Mouse (Mus musculus): ENCODE measurements around the gene Olfr796. TPM values are rescaled to one million over a fixed set of nuclear protein-coding genes. Genes with fewer than 3 reads are reported as not detected.

Olfr796 gene
- polyA plus RNA-seq (2012; rRNA removed) = not detected in 2 replicates

GRCm38 (mm10) chr10:129612470-129612869 is at the start of gene Olfr796:
Gene Olfr796, minus strand, starts transcription at chr10:129612570.

DNA sequence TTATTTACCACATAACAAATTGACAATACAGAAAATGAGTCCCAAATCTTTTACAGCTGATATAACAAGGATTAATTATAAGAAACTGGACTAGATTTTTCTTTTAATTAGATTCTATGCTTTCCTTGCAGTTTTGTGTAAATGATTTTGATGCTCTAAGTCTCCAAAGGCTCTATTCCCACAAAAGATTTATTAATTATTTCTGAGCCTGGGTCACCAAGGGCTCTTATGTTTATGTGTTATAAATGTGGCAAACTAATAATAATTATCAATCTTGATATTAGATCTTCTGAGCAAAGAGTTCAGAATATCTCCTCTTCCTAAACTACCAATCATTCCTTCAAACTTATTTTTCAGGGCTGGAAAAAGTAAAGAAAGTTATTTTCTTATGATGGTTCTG is 45.0 kb upstream of the Olfr796 start, which contains the start of gene Olfr800:
Olfr800 (plus strand) TSS at position 301 of the 400 bp plus-strand sequence.

GRCm38 (mm10) chr10:129637184-129637583 is 24.8 kb upstream of the Olfr796 start, which contains the start of gene Olfr799:
Gene Olfr799, plus strand, starts transcription at chr10:129637484.

GRCm38 (mm10) chr10:129627834-129628233 is 15.5 kb upstream of the Olfr796 start, which contains the start of gene Olfr798:
Gene Olfr798, minus strand, starts transcription at chr10:129627934.

GRCm38 (mm10) chr10:129567355-129567754 is 45.0 kb downstream of the Olfr796 start, which contains the start of gene Olfr794:
Gene Olfr794, plus strand, starts transcription at chr10:129567655.

Other genes starting within 250 kb of the Olfr796 start
- gene Olfr784, start 228.5 kb downstream of the Olfr796 start, polyA plus RNA-seq (2012; rRNA removed) = 0.05 TPM in 1 of 2 replicates, not detected in the other
- not detected in 2 replicates for gene Olfr785, start 207.1 kb downstream of the Olfr796 start, polyA plus RNA-seq (2012; rRNA removed)
- not detected in 2 replicates for gene Olfr786, start 185.3 kb downstream of the Olfr796 start, polyA plus RNA-seq (2012; rRNA removed)
- gene Olfr787, start 150.7 kb downstream of the Olfr796 start, polyA plus RNA-seq (2012; rRNA removed) = not detected in 2 replicates
- gene Olfr788, start 141.6 kb downstream of the Olfr796 start, polyA plus RNA-seq (2012; rRNA removed) = not detected in 2 replicates
- not detected in 2 replicates for gene Olfr789, start 127.8 kb downstream of the Olfr796 start, polyA plus RNA-seq (2012; rRNA removed)
- gene Olfr790, start 114.1 kb downstream of the Olfr796 start, polyA plus RNA-seq (2012; rRNA removed) = not detected in 2 replicates
- not detected in 2 replicates for gene Olfr791, start 90.8 kb downstream of the Olfr796 start, polyA plus RNA-seq (2012; rRNA removed)
- gene Olfr792, start 73.4 kb downstream of the Olfr796 start, polyA plus RNA-seq (2012; rRNA removed) = not detected in 2 replicates
- not detected in 2 replicates for gene Olfr794, start 44.9 kb downstream of the Olfr796 start, polyA plus RNA-seq (2012; rRNA removed)
- not detected in 2 replicates for gene Olfr798, start 15.4 kb upstream of the Olfr796 start, polyA plus RNA-seq (2012; rRNA removed)
- gene Olfr799, start 24.9 kb upstream of the Olfr796 start, polyA plus RNA-seq (2012; rRNA removed) = not detected in 2 replicates
- not detected in 2 replicates for gene Olfr800, start 45.1 kb upstream of the Olfr796 start, polyA plus RNA-seq (2012; rRNA removed)
- not detected in 2 replicates for gene Olfr801, start 61.3 kb upstream of the Olfr796 start, polyA plus RNA-seq (2012; rRNA removed)
- gene Olfr802, start 75.6 kb upstream of the Olfr796 start, polyA plus RNA-seq (2012; rRNA removed) = not detected in 2 replicates
- gene Olfr803, start 81.7 kb upstream of the Olfr796 start, polyA plus RNA-seq (2012; rRNA removed) = not detected in 2 replicates
- gene Olfr804, start 90.6 kb upstream of the Olfr796 start, polyA plus RNA-seq (2012; rRNA removed) = not detected in 2 replicates
- not detected in 2 replicates for gene Olfr805, start 116.8 kb upstream of the Olfr796 start, polyA plus RNA-seq (2012; rRNA removed)
- not detected in 2 replicates for gene Olfr806, start 129.4 kb upstream of the Olfr796 start, polyA plus RNA-seq (2012; rRNA removed)
- not detected in 2 replicates for gene Olfr807, start 145.2 kb upstream of the Olfr796 start, polyA plus RNA-seq (2012; rRNA removed)
- gene Olfr808, start 152.9 kb upstream of the Olfr796 start, polyA plus RNA-seq (2012; rRNA removed) = not detected in 2 replicates
- gene Olfr809, start 162.1 kb upstream of the Olfr796 start, polyA plus RNA-seq (2012; rRNA removed) = not detected in 2 replicates
- gene Olfr810, start 182.3 kb upstream of the Olfr796 start, polyA plus RNA-seq (2012; rRNA removed) = 0.09 and 0.32 TPM in 2 replicates
- not detected in 2 replicates for gene Olfr811, start 191.8 kb upstream of the Olfr796 start, polyA plus RNA-seq (2012; rRNA removed)
- not detected in 2 replicates for gene Olfr812, start 233.5 kb upstream of the Olfr796 start, polyA plus RNA-seq (2012; rRNA removed)
- gene Olfr813, start 242.8 kb upstream of the Olfr796 start, polyA plus RNA-seq (2012; rRNA removed) = not detected in 2 replicates

Measured in ovary, adult 2 months (tissue).